Mouse (Mus musculus) frontal cortex, postnatal 36 days (tissue): ENCODE measurements at regions not wholly inside any gene's neighbourhood (a gene's known extent, or its start where the extent isn't known, plus 50 kb on each side); places are given as distances from the start of the nearest gene placed in this dataset.

Source experiments
- DNase-seq, 2 experiments: peaks; one replicate each; pipeline ENCODE4 v3.0.0; 2022; ENCODE audit warnings: low spot score in 2 of 2

GRCm38 (mm10) chr3:143223999-143224729 lies 342.4 kb upstream of the Pkn2 start:
- no peak for DNase-seq

GRCm38 (mm10) chr3:143193263-143193970 lies 311.6 kb upstream of the Pkn2 start:
- DNase-seq, result no peak

GRCm38 (mm10) chr3:143188931-143189330 lies 307.1 kb upstream of the Pkn2 start:
- no peak for DNase-seq

GRCm38 (mm10) chr3:143173971-143174370 lies 292.2 kb upstream of the Pkn2 start:
- peak; percentile 62 to 71 for DNase-seq

- no peak for DNase-seq
Measured at GRCm38 (mm10) chr3:143162444-143162843, 280.6 kb upstream of the Pkn2 start.

- DNase-seq, result no peak
Measured at GRCm38 (mm10) chr3:143161993-143162392, 280.2 kb upstream of the Pkn2 start.

GRCm38 (mm10) chr3:143158568-143158967 lies 276.8 kb upstream of the Pkn2 start:
- DNase-seq, result no peak

GRCm38 (mm10) chr3:143156733-143157524 lies 275.1 kb upstream of the Pkn2 start:
- no peak for DNase-seq

- no peak for DNase-seq
Measured at GRCm38 (mm10) chr3:143156174-143156573, 274.4 kb upstream of the Pkn2 start.

GRCm38 (mm10) chr3:143155556-143155955 lies 273.8 kb upstream of the Pkn2 start:
- no peak for DNase-seq

GRCm38 (mm10) chr3:143147471-143147870 lies 265.7 kb upstream of the Pkn2 start:
- no peak for DNase-seq

GRCm38 (mm10) chr3:143138952-143139351 lies 257.1 kb upstream of the Pkn2 start:
- DNase-seq, result no peak

- no peak for DNase-seq
Measured at GRCm38 (mm10) chr3:143134528-143134927, 252.7 kb upstream of the Pkn2 start.

- no peak for DNase-seq
Measured at GRCm38 (mm10) chr3:143107733-143108291, 226.0 kb upstream of the Pkn2 start.

- no peak for DNase-seq
Measured at GRCm38 (mm10) chr3:143104734-143105133, 222.9 kb upstream of the Pkn2 start.

- DNase-seq, result no peak
Measured at GRCm38 (mm10) chr3:143103333-143103732, 221.5 kb upstream of the Pkn2 start.

- peak; percentile 38 to 43 for DNase-seq
Measured at GRCm38 (mm10) chr3:143100810-143101645, 219.2 kb upstream of the Pkn2 start.

- peak in 1 of 2 experiments; percentile 25 for DNase-seq
Measured at GRCm38 (mm10) chr3:143100203-143100602, 218.4 kb upstream of the Pkn2 start.

GRCm38 (mm10) chr3:143092206-143092605 lies 210.4 kb upstream of the Pkn2 start:
- DNase-seq, result no peak

GRCm38 (mm10) chr3:143090886-143091285 lies 209.1 kb upstream of the Pkn2 start:
- no peak for DNase-seq

- no peak for DNase-seq
Measured at GRCm38 (mm10) chr3:143090316-143090715, 208.5 kb upstream of the Pkn2 start.
